Mouse (Mus musculus) hindbrain, embryonic 16.5 days (tissue): ENCODE results near the gene Lypd1. TPM values are rescaled to one million over a fixed set of nuclear protein-coding genes. Genes with fewer than 3 reads are reported as not detected.

Experiments
- ATAC-seq: fragments of 200-750 bp; cut with Nextera tagmentation; 2 replicates; pipeline ENCODE4 v1.8.0; 2017; ENCODE audit warnings: moderate TSS enrichment, moderate library complexity
- H3K27ac ChIP-seq: fragments of 300-500 bp; sonication (generic); 2 replicates; pipeline ENCODE4 v1.5.1; 2014; ENCODE audit warnings: low read depth, mild to moderate bottlenecking, control low read depth, low read length, moderate library complexity
- H3K27me3 ChIP-seq: fragments of 300-500 bp; sonication (generic); replicated peaks from 2 replicates; pipeline ENCODE4 v1.6.1; 2014; ENCODE audit warnings: low read length; ENCODE audit not compliant: control insufficient read depth, insufficient read depth
- H3K36me3 ChIP-seq: fragments of 300-500 bp; sonication (generic); 2 replicates; pipeline ENCODE4 v1.6.1; 2014; ENCODE audit warnings: mild to moderate bottlenecking, low read length, moderate library complexity, mixed read lengths; ENCODE audit not compliant: control insufficient read depth, insufficient read depth
- H3K4me1 ChIP-seq: fragments of 300-500 bp; sonication (generic); 2 replicates; pipeline ENCODE4 v1.6.1; 2014; ENCODE audit warnings: low read depth, low read length; ENCODE audit not compliant: control insufficient read depth, insufficient read depth
- H3K4me2 ChIP-seq: fragments of 300-500 bp; sonication (generic); 2 replicates; pipeline ENCODE4 v1.6.1; 2014; ENCODE audit warnings: mild to moderate bottlenecking, low read length, control low read depth, moderate library complexity
- H3K4me3 ChIP-seq: fragments of 300-500 bp; sonication (generic); 2 replicates; pipeline ENCODE4 v1.5.1; 2014; ENCODE audit warnings: mild to moderate bottlenecking, low read length, control low read depth, moderate library complexity
- H3K9ac ChIP-seq: fragments of 300-500 bp; sonication (generic); 2 replicates; pipeline ENCODE4 v1.6.1; 2014; ENCODE audit warnings: low read depth, mild to moderate bottlenecking, control low read depth, low read length, moderate library complexity
- H3K9me3 ChIP-seq: fragments of 300-500 bp; sonication (generic); 2 replicates; pipeline ENCODE4 v1.6.1; 2014; ENCODE audit warnings: mild to moderate bottlenecking, low read length, moderate library complexity; ENCODE audit not compliant: control insufficient read depth
- WGBS: fragments of 180-500 bp; shearing (Covaris S2); extraction: QIAGEN DNeasy Blood & Tissue Kit; methylation state at CpG from one replicate; pipeline ENCODE4 v1.1.7; 2014; 5-methylcytosine and 5-hydroxymethylcytosine counted together
- polyA plus RNA-seq: library from polyadenylated mRNA; unstranded; fragments of >200 nt; fragmentation: Nextera tagmentation; extraction: Ambion mirVana; gene quantifications from 2 replicates; pipeline ENCODE4 v1.2.1, GENCODE M21; 2015

Lypd1 gene
- polyA plus RNA-seq, 1 experiment from 2014 or later = 107 TPM

GRCm38 (mm10) chr1:125911337-125911900 is 1.5 kb downstream of the Lypd1 start:
- H3K27ac ChIP-seq = peak overlapping the region; percentile 54
- H3K27me3 ChIP-seq = no peaks in the 10 kb centered on the region
- peak; percentile 71 for ATAC-seq
- no peaks in the 10 kb centered on the region for H3K9me3 ChIP-seq
- under 1% methylated on average over 34 of the region's 35 CpGs for WGBS
- peaks cover 14% of the 10 kb centered on the region for H3K4me1 ChIP-seq
- H3K4me3 ChIP-seq = peak overlapping the region; percentile 56
- no peaks in the 10 kb centered on the region for H3K36me3 ChIP-seq
- peak overlapping the region; percentile 67 for H3K9ac ChIP-seq
- peak overlapping the region; percentile 85 for H3K4me2 ChIP-seq

- H3K4me2 ChIP-seq = peak overlapping the region; percentile 85
- H3K36me3 ChIP-seq = no peaks in the 10 kb centered on the region
- no peaks in the 10 kb centered on the region for H3K9me3 ChIP-seq
- no peak overlapping the region for H3K27ac ChIP-seq
- WGBS = 0% methylated on average over 9 of the region's 9 CpGs
- peak; percentile 37 for ATAC-seq
- peak overlapping the region; percentile 56 for H3K4me3 ChIP-seq
- peak overlapping the region; percentile 67 for H3K9ac ChIP-seq
- H3K4me1 ChIP-seq = peaks cover 14% of the 10 kb centered on the region
- H3K27me3 ChIP-seq = no peaks in the 10 kb centered on the region
Measured at GRCm38 (mm10) chr1:125910871-125911265, 2.0 kb downstream of the Lypd1 start.

DNA sequence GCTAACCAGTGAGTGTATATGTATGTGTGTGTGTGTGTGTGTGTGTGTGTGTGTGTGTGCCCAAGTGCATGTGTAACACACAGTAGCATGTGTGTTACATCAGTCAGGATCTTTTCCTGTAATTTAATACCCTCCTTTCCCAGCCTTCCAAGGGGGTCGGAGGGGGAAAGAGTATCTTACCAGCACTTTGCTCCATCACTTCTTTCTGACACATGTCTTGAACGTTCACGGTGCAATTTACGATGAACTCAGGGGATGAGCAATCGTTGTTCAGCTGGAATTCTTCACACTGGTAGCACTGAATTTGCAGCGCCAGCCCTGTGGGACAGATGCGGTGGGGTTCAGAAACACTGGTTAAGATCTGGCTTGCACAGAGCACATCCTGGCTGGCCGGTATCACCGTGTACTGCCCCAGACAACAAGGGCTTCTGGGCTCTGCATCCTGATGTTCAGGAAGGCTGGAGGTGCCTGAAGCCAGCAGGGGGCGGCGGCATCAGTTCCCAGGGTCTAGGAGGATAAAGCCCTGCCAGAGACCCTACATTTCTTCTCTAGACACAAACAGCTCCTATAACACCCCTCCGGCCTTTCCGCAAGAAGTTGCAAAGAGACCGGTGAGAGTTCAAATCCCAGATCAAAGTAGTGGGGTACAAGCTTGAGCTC is 2.6 kb downstream of the Lypd1 start:
- Histone ChIP-seq H3K36me3 (no peaks in the 10 kb centered on the region), H3K4me1 (peaks cover 14% of the 10 kb centered on the region), H3K27ac (no peak overlapping the region; the same call in 1 of the 2 replicates), H3K4me3 (peak overlapping the region; percentile 56), H3K9ac (peak overlapping the region; percentile 67), H3K27me3 (no peaks in the 10 kb centered on the region), H3K4me2 (peak overlapping the region; percentile 85), H3K9me3 (no peaks in the 10 kb centered on the region)
- 8% methylated on average over 14 of the region's 14 CpGs for WGBS
- ATAC-seq = peak; percentile 53; the same call in 1 of the 2 replicates

DNA sequence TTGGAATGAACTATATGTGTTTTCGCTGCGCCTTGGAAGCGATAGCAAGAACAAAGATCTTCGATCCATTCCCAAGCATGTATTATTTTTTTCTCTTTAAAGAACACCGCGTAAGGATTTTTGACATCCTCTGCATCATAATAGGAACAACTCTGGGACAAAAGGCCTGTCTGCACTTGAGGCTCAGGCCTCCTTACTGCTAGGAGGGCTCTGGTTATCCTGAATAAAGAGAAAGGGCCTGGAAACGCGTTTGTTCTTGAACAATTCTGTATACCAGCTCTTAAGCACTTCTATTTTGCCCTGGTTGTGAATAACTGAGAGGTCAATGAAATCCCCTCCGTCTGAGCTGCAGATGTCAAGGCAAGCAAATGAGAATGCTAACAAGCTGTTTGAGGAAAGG is 19.7 kb downstream of the Lypd1 start:
- ATAC-seq = no peak
- Histone ChIP-seq H3K36me3 (no peaks in the 10 kb centered on the region), H3K4me1 (no peaks in the 10 kb centered on the region), H3K27me3 (no peaks in the 10 kb centered on the region), H3K9ac (no peak overlapping the region), H3K4me2 (no peak overlapping the region), H3K4me3 (no peak overlapping the region), H3K9me3 (no peaks in the 10 kb centered on the region), H3K27ac (no peak overlapping the region)
- WGBS = 48% methylated on average over 9 of the region's 9 CpGs

DNA sequence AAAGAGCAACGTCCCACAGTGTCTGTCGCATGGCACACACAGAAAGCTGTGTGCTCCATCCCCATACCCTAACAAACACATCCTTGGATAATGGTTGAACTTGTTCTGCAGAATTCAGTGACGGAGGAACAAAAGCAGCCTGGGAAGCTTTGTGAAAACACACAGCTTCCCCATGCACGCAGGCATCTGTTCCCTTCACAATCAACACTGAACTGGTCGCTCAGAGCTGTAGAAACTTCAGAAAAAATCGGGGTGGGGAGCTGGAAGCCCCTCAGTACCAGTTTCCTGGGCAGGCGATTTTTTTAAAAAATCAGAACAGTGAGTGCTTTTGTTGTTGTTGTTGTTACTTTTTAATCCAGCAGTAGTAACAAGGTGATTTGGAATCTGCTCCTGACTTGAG is 42.8 kb downstream of the Lypd1 start:
- ATAC-seq = no peak
- H3K4me1 ChIP-seq = no peaks in the 10 kb centered on the region
- no peak overlapping the region for H3K4me3 ChIP-seq
- no peak overlapping the region for H3K27ac ChIP-seq
- H3K36me3 ChIP-seq = no peaks in the 10 kb centered on the region
- H3K9me3 ChIP-seq = no peaks in the 10 kb centered on the region
- no peak overlapping the region for H3K4me2 ChIP-seq
- no peak overlapping the region for H3K9ac ChIP-seq
- no peaks in the 10 kb centered on the region for H3K27me3 ChIP-seq
- 19% methylated on average over 7 of the region's 7 CpGs for WGBS

DNA sequence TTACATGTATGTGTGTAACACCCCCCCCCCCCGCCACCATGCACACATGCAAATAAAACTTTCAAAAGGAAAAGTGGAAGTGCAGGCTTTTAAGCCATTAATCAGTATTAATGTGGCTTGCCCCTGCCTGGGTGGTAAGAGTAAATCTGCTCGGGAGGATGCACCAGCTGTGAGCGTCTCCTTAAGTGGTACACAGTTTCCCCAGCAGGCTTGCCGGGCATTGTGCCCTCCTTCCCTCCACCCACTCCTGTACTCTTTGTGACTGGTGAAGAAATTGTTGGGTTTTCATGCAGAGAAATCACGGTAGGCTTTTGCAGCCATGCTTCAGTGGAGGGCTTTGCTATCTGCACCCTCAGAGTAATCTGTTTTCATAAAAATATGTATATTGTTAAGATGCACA is 54.3 kb downstream of the Lypd1 start:
- WGBS = 69% methylated on average over 5 of the region's 5 CpGs
- H3K4me2 ChIP-seq = no peak overlapping the region

DNA sequence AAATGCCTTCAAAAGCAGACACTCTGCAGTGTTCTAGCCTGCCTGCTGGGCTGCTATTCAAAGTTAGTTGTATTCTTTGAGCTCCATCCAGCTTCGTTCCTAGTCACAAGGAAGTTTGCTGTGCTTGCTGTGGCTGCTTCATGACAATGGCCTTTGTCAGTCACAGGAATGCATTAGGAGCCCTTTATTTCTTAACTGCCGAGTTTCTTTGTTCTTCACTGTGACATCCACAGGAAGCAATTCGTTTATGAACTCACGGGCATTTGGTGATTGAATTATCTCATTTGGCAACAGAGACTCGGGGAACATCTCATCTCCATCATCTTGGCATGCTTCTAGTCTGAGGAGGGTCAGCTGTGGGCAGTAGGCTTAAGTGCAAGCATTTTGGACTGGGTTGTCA is 58.3 kb downstream of the Lypd1 start:
- Histone ChIP-seq H3K4me1 (no peaks in the 10 kb centered on the region), H3K4me2 (no peak overlapping the region), H3K9ac (no peak overlapping the region), H3K9me3 (peaks cover 5% of the 10 kb centered on the region; the same call in 1 of the 2 replicates), H3K36me3 (no peaks in the 10 kb centered on the region), H3K27me3 (no peaks in the 10 kb centered on the region), H3K27ac (no peak overlapping the region), H3K4me3 (no peak overlapping the region)
- 10% methylated on average over 5 of the region's 5 CpGs for WGBS
- no peak for ATAC-seq

More for the DNA sequence above, 54.3 kb downstream of the Lypd1 start:
- no peaks in the 10 kb centered on the region for H3K4me1 ChIP-seq
- no peak overlapping the region for H3K4me3 ChIP-seq
- H3K27ac ChIP-seq = no peak overlapping the region
- H3K27me3 ChIP-seq = no peaks in the 10 kb centered on the region
- no peaks in the 10 kb centered on the region for H3K9me3 ChIP-seq
- no peak overlapping the region for H3K9ac ChIP-seq
- H3K36me3 ChIP-seq = no peaks in the 10 kb centered on the region
- ATAC-seq = no peak

DNA sequence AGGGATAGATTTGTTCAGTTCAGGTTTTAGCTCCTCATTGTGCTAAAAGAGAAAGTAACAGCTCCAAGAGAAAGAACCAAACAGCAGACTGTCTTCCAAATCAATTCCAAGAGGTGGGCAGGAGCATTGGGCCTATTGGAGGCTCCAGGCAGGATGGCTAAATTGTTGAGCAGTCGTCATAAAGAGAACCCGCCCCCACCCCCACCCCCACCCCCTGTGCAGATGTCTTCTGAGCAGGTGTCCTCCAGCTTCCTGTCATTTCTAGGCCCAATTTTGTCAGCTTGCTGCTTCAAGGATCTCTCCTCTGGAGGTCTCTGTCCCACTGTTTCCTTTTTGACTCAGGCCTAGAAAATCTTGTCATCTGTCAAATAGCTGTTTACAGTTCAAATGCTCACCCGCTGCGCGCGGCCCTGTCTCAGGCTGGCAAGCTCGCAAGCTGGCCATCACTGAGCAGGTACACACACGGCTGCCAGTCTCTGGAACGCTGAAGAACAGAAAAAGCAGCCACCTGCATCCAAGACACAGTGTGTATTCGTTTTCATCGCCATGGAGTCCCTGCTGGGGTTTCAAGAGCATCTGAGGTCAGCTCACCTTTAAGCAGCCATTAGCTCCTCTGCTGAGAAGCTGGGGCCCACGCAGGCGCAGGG is 73.0 kb downstream of the Lypd1 start:
- H3K27me3 ChIP-seq = no peaks in the 10 kb centered on the region
- no peak overlapping the region for H3K4me3 ChIP-seq
- no peaks in the 10 kb centered on the region for H3K36me3 ChIP-seq
- peak; percentile 82 for ATAC-seq
- 34% methylated on average over 13 of the region's 13 CpGs for WGBS
- H3K9me3 ChIP-seq = no peaks in the 10 kb centered on the region
- no peak overlapping the region for H3K4me2 ChIP-seq
- H3K27ac ChIP-seq = peak overlapping the region; percentile 66
- peaks cover 3% of the 10 kb centered on the region; the same call in 1 of the 2 replicates for H3K4me1 ChIP-seq
- H3K9ac ChIP-seq = no peak overlapping the region

DNA sequence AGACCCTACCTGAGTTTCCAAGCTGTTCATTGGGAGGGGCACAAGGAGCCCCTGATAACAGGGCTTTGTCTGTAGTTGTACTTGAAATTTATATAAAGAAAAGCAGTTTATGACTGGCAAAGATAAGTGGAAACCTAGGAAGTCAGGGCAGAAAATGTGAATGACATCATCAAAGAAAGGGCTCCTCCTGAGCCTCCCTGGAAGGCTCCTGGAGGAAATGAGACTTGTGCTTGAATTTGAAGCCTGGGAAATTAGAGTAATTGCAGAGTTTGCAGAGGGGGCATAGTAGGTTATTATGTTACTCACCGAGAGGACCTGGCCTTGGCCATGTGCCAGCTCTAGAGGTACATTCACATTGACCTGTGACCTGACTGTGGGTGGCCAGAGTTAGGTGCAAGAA is 75.4 kb downstream of the Lypd1 start:
- WGBS = 52% methylated on average over 1 of the region's 1 CpGs
- Histone ChIP-seq H3K27me3 (no peaks in the 10 kb centered on the region), H3K27ac (no peak overlapping the region), H3K4me3 (no peak overlapping the region), H3K9ac (no peak overlapping the region), H3K4me2 (no peak overlapping the region), H3K9me3 (no peaks in the 10 kb centered on the region), H3K36me3 (no peaks in the 10 kb centered on the region), H3K4me1 (peaks cover 3% of the 10 kb centered on the region; the same call in 1 of the 2 replicates)
- ATAC-seq = no peak
